Comparison of ENCODE assay signal across 21 mouse cellular contexts in genomic region chr3:146936888-146937287, GRCm38 (mm10).
DNase-seq lines count a peak whose midpoint lies in the region; ATAC-seq and TF ChIP-seq lines count a peak whose summit lies in the region.
"Had no signal": no experiment of that assay in that cellular context is flagged by ENCODE, and none has a peak within 500 bp of the region (broad histone marks: within the 10 kb centered on the region; RNA-seq: fewer than 3 reads in every experiment).

No protein-coding gene starts in this region.

- no peaks in the 10 kb centered on the region for H3K9me3 ChIP-seq in heart, embryonic 10.5 days
- H3K9me3 ChIP-seq in CH12.LX (replicated peaks; ENCODE audit: low read length), result peaks cover 16% of the 10 kb centered on the region
- H3K9me3 ChIP-seq in midbrain, embryonic 16.5 days (replicated peaks; ENCODE audit: control insufficient read depth, low read length, poor library complexity, severe bottlenecking), result 0 out of 2 replicates have a peak, but pooled peaks cover 3% of the 10 kb centered on the region
- H3K9me3 ChIP-seq: G1E had no signal

- TF ChIP-seq CTCF in CH12.LX (conservative IDR thresholded peaks at IDR 0.05 in 1 of 2, IDR thresholded peaks at IDR 0.05 in 1 of 2; ENCODE audit: low read depth in 2 of 2, low read length in 2 of 2), result no peak

- no peaks in the 10 kb centered on the region for H3K79me2 ChIP-seq in CH12.LX (replicated peaks; ENCODE audit: control insufficient read depth, extremely low read depth, insufficient read depth, poor library complexity, severe bottlenecking)

- in situ Hi-C loops in CH12.LX (cut with MboI; ENCODE audit: low pct_ligation_motif_present, low pct_unique_long_range_greater_than_20kb, low sequenced_read_pairs), result loop anchor here (25.0 kb wide), 1 partner anchor 750 kb away; no protein-coding TSS in a partner anchor

- dilution Hi-C loops in CH12.LX (cut with MboI; ENCODE audit: extremely low pct_ligation_motif_present, extremely low pct_unique_long_range_greater_than_20kb, low sequenced_read_pairs), result no loop called here

- no peak for TF ChIP-seq EP300 in CH12.LX (IDR thresholded peaks at IDR 0.05; ENCODE audit: low read length)

- DNase-seq in frontal cortex, postnatal 14 days (ENCODE audit: low spot score in 2 of 2), result no peak
- DNase-seq in heart, adult 11 months, result peak; percentile 55
- no peak for DNase-seq in heart, embryonic 10.5 days (ENCODE audit: low spot score)
- no peak for DNase-seq in CH12.LX (ENCODE audit: extremely low read depth)
- DNase-seq: adrenal gland, adult 2 months; adrenal gland, adult 8-10 months; adrenal gland, postnatal 10 days; adrenal gland, postnatal 14 days; adrenal gland, postnatal 25 days; adrenal gland, postnatal 36 days; B cell, adult 2 months; cerebellum, adult 11 months; cerebellum, adult 11-12 months; cerebellum, adult 18-20 months; cerebellum, adult 2 months had no signal

- H3K4me1 ChIP-seq in heart, embryonic 10.5 days, result no peaks in the 10 kb centered on the region
- H3K4me1 ChIP-seq in CH12.LX (ENCODE audit: control insufficient read depth in 1 of 2, insufficient read depth in 2 of 2), result peaks cover 21 to 31% of the 10 kb centered on the region in 2 experiments
- H3K4me1 ChIP-seq in midbrain, embryonic 16.5 days (ENCODE audit: control insufficient read depth, insufficient read depth, low read length), result no peaks in the 10 kb centered on the region; the same call in 1 of the 2 replicates

- H3K4me3 ChIP-seq in heart, embryonic 10.5 days, result no peak overlapping the region
- no peak overlapping the region for H3K4me3 ChIP-seq in CH12.LX (replicated peaks in 1 of 3; ENCODE audit: low read depth in 2 of 3, low read length in 2 of 3, poor library complexity in 1 of 3)
- no peak overlapping the region for H3K4me3 ChIP-seq in midbrain, embryonic 16.5 days (ENCODE audit: low read depth, low read length)

- H3K27ac ChIP-seq in heart, embryonic 10.5 days, result no peak overlapping the region
- no peak overlapping the region for H3K27ac ChIP-seq in CH12.LX (ENCODE audit: insufficient read depth, low read depth)
- H3K27ac ChIP-seq in midbrain, embryonic 16.5 days (ENCODE audit: low read length), result no peak overlapping the region

- WGBS in heart, embryonic 10.5 days, result 71% methylated on average over 4 of the region's 4 CpGs
- 84% methylated on average over 4 of the region's 4 CpGs for WGBS in midbrain, embryonic 16.5 days

- TF ChIP-seq POLR2A in CH12.LX (IDR thresholded peaks at IDR 0.05; ENCODE audit: low read depth, low read length), result no peak

- no peak overlapping the region for H3K9ac ChIP-seq in CH12.LX (ENCODE audit: insufficient read depth, low read depth)
- H3K9ac ChIP-seq in midbrain, embryonic 16.5 days (ENCODE audit: low read depth, low read length), result no peak overlapping the region

- H3K4me2 ChIP-seq in CH12.LX (ENCODE audit: insufficient read depth, low read depth, poor library complexity, severe bottlenecking), result peak overlapping the region; percentile 39
- no peak overlapping the region for H3K4me2 ChIP-seq in midbrain, embryonic 16.5 days (ENCODE audit: low read length)

- peak; percentile 35; the same call in 1 of the 2 replicates for ATAC-seq in frontal cortex, adult (ENCODE audit: low TSS enrichment)
- no peak for ATAC-seq in midbrain, embryonic 16.5 days
- ATAC-seq: activated CD4-positive, CD25-positive, alpha-beta regulatory T cell, adult 4 months; CD4-positive, CD25-positive, alpha-beta regulatory T cell, adult 4 months; Patski had no signal

- no peak for TF ChIP-seq RAD21 in CH12.LX (IDR thresholded peaks at IDR 0.05; ENCODE audit: low read depth, low read length)

- H3K27me3 ChIP-seq in heart, embryonic 10.5 days (ENCODE audit: insufficient read depth, poor library complexity, severe bottlenecking), result no peaks in the 10 kb centered on the region
- H3K27me3 ChIP-seq in CH12.LX (replicated peaks), result no peaks in the 10 kb centered on the region
- no peaks in the 10 kb centered on the region; the same call in 1 of the 2 replicates for H3K27me3 ChIP-seq in midbrain, embryonic 16.5 days (ENCODE audit: control insufficient read depth, insufficient read depth, low read depth, low read length)
- H3K27me3 ChIP-seq: Patski had no signal

- H3K36me3 ChIP-seq in heart, embryonic 10.5 days, result peaks cover 2% of the 10 kb centered on the region; the same call in 1 of the 2 replicates
- H3K36me3 ChIP-seq in CH12.LX (replicated peaks in 1 of 2; ENCODE audit: control insufficient read depth in 1 of 2, insufficient read depth in 1 of 2, low read length in 1 of 2), result peaks cover 4 to 5% of the 10 kb centered on the region in 2 experiments
- peaks cover 15% of the 10 kb centered on the region for H3K36me3 ChIP-seq in midbrain, embryonic 16.5 days (ENCODE audit: control insufficient read depth, insufficient read depth, low read length)
- H3K36me3 ChIP-seq: G1E had no signal

TF ChIP-seq in CH12.LX, 34 proteins besides CTCF, POLR2A, EP300 and RAD21:
- TF ChIP-seq MAFK (IDR thresholded peaks at IDR 0.05; ENCODE audit: insufficient replicate concordance, low read length) (no peak), BHLHE40 (IDR thresholded peaks at IDR 0.05; ENCODE audit: low read depth, low read length) (peak; percentile 61), MYC (IDR thresholded peaks at IDR 0.05; ENCODE audit: low read depth, low read length) (no peak), JUN (IDR thresholded peaks at IDR 0.05; ENCODE audit: insufficient read depth, low read depth, low read length) (no peak), IRF4 (IDR thresholded peaks at IDR 0.05; ENCODE audit: low read depth, low read length) (peak; percentile 40; the same call in 1 of the 2 replicates), ETS1 (conservative IDR thresholded peaks at IDR 0.05; ENCODE audit: low read depth, low read length) (peak; percentile 31; the same call in 1 of the 2 replicates), TCF12 (IDR thresholded peaks at IDR 0.05; ENCODE audit: low read depth, low read length) (no peak; the same call in 1 of the 2 replicates), ZNF384 (IDR thresholded peaks at IDR 0.05; ENCODE audit: low read depth, low read length) (no peak), SMC3 (IDR thresholded peaks at IDR 0.05; ENCODE audit: low read depth, low read length) (no peak), CHD2 (IDR thresholded peaks at IDR 0.05; ENCODE audit: low read length) (no peak; the same call in 1 of the 2 replicates), MAX (IDR thresholded peaks at IDR 0.05; ENCODE audit: low read length) (no peak), USF2 (conservative IDR thresholded peaks at IDR 0.05; ENCODE audit: low read depth, low read length) (no peak), NELFE (IDR thresholded peaks at IDR 0.05; ENCODE audit: low read depth, low read length) (no peak), GABPA (IDR thresholded peaks at IDR 0.05; ENCODE audit: insufficient replicate concordance, low read depth, low read length) (no peak), UBTF (IDR thresholded peaks at IDR 0.05; ENCODE audit: low read depth, low read length) (no peak), ZKSCAN1 (IDR thresholded peaks at IDR 0.05; ENCODE audit: borderline replicate concordance, low read depth, low read length) (no peak), USF1 (IDR thresholded peaks at IDR 0.05; ENCODE audit: low read depth, low read length) (no peak), KAT2A (IDR thresholded peaks at IDR 0.05; ENCODE audit: insufficient replicate concordance, low read length) (no peak)
